Mouse (Mus musculus) liver (tissue): ENCODE results near the gene Pde6h.
"Not testable (repeated sequence)": the region's sequence is repeated elsewhere in the genome, so short reads cannot be mapped to it uniquely, and the experiment has no call there.

Experiments
- DNase-seq: peaks from one replicate; pipeline ENCODE4 v3.0.0-alpha.2; 2020; ENCODE audit warnings: mixed read lengths

Pde6h gene

DNA sequence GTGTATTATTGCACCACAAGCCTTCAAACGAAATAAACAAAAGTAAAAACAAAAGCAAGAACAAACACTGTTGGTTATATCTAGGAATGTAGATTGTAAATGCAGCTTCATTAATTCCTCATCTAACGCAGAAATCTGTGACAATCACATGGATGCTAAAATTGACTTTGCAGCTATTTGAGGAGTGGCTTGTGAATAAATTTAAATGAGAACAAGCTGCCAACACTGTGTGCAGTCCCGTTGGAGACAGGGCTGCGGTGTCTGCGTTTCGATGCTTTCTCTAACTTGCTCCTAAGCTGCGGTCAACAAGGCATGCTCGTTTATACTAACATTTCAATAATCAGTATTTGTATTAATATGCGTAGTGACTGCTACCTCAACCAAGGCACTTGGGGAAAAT, 18.6 kb downstream of the Pde6h start:
- no peak for DNase-seq

DNA sequence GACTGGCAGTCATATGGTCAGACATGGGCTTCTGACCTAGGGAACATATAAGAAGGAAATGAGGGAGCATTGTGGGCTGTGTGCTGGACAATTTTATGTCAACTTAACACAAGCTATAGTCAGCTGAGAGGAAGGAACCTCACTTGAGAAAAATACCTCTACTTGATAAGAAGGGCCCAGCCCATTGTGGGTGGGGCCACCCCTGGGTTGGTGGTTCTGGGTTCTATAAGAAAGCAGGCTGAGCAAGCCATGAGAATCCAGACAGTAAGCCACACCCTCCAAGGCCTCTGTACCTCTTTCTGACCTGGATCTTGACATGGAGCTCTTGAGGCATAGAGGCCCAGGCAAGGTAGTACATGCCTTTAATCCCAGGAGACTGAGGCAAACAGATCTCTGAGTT, 19.8 kb downstream of the Pde6h start:
- peak; percentile 48 for DNase-seq

DNA sequence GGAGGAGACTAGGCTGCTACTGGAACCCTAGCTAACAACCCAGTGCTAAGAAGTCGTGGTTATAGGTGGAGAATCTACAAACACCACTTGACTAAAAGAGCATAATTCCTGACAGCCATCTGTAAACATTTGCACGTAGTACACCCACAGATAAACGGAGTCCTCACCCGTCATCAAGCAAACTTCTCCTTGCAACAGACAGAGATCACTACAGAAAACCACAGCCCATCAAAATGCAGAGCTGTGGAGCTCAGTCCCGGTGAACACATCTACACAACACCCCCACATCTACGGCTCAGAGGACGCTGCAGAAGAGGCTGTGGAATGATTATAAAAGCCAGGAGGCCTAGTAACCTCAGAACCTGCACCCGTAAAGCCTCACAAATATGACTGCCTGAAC, 20.9 kb downstream of the Pde6h start:
- no peak for DNase-seq

DNA sequence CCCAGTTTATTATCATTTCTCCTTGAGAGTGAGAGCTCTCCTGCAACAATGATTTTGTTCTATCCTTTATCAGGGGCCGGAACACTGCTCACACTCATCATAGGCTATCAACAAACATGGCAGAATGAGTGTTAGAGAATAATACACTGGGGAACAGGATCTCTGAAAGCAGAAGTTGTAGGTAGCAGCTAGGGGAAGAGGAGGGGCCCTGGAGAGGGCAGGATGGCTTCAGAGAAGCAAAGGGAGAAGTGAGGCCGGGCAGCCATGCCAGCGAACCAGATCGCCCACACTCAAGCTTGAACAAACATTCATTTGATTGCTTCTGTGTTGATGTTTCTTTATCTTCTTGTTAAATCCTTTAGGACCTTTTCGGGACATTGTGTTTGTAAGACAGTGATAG, 22.6 kb downstream of the Pde6h start:
- DNase-seq = no peak

DNA sequence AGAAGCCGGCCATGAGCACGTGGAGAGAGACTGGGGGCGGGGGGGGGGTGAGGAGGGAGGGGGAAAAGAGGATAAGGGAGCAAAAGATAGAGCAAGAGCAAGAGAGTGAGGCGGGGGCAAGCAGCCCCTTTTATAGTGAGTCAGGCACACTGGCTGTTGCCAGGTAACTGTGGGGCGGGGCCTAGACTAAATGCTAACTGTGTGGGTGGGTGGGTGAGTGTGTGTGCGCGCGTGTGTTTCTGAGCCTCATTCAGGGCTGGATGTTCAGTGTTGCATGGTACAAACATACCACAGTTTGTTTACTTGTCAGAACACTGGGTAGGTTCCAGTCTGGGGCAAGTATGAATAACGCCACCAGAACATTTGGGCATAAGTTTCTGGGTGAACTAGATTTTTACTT, 23.3 kb downstream of the Pde6h start:
- DNase-seq = no peak

DNA sequence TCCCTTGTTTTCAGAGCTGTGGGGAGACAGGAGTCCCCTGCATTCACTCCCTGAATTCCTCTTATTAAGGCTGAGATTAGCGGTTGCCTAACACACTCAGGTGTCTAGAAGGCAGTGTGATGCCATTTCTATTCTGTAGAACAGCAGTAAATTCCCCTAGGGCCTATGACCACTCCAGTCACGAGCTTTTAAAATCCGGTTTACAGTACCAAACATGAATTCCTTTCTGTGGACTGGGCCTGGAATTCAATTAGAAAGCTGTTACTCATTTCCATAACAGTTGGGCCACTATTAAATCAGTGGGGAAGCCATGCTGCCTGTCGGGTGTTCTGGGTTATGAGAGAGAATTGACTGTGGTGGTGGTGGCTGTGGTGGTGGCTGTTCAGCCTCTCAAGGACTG, 24.1 kb downstream of the Pde6h start:
- DNase-seq = no peak

DNA sequence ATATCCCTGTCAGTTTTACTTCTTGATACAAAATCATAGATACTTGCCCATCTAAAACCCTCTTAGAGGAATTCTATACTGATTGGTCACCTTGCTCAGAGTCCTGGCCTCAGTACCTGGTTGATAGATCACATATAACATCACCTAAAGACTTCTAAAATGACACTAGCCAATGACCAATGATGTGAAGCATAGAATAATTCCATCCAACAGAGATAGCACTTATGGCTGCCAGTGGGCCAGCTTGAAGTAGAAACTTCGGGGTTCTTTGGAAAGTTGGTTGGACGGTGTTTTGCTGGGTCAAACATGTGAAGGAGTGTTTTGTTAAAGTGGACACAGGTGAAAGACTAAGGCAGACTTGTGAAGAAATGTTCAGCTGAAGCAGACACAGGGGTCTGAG, 26.5 kb downstream of the Pde6h start:
- no peak for DNase-seq

DNA sequence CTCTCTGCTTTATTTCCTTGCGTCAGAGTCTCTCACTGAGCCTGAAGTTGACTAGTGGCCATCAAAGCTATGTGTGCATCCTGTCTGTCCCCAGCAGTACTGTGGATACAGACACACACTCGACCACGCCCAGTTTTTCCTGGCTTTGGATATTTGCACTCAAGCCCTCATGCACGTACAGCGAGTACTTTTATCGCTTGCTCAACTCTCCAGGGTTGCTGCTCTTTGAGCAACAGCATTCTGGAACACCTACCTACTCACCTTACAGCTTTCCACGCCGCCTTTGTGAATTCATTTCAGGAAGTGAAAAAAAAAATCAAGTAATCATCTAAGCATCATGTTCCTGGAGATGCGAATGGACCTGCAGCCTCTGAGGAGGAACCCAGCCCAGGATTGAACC, 29.3 kb downstream of the Pde6h start:
- no peak for DNase-seq

DNA sequence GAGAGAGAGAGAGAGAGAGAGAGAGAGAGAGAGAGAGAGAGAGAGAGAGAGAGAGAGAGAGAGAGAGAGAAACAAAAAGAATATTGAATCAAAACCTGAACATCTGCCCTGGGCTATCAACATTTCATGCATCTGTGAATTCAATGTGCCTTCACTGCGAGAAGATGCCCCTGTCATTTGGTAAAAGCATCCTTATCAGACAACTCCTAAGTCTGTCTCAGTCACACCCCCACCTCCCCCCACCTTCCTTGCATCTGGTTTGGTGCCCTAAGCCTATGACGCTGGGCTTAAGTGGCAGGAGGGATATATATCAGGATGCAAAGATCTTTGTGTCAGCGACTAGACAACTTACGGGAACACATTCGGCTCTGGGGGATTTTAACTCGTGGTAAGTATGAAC, 30.6 kb downstream of the Pde6h start:
- no peak for DNase-seq

DNA sequence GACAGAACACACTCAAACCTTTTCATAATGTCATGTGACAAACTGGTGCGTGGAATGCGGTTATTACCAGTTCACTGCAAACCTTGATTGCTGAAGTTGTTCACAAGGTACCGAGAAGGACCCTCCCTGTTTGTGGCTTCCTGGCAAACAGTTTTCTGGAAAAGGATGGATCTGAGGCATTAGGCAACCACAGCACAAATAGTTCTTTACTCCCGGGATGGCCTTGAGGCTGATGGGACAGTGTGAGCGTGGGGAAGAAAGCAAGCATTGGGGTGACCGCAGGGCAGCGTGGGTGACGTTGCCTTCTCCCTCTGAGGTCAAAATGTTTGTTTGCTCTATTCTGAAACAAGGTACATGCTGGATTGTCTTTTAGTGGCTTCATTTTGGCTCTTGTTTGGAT, 31.1 kb downstream of the Pde6h start:
- no peak for DNase-seq

DNA sequence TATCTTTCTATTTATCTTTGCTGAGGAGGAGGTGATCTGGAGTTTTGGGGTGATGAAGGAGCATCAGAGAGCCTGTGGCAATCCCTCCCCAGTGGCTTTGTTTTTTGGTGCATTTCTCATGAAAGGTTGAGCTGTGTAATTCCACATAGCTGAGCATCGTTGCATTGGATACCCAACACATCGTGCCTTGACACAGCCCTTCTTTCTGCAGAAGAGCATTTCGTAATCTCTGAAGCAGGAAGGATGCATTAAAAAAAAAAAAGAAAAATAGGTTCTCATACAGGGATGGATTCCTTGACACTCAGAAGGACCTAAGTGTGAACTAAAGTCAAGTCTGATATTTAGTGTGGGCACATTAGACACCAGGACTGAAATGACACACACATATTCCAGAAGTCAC, 31.6 kb downstream of the Pde6h start:
- no peak for DNase-seq

DNA sequence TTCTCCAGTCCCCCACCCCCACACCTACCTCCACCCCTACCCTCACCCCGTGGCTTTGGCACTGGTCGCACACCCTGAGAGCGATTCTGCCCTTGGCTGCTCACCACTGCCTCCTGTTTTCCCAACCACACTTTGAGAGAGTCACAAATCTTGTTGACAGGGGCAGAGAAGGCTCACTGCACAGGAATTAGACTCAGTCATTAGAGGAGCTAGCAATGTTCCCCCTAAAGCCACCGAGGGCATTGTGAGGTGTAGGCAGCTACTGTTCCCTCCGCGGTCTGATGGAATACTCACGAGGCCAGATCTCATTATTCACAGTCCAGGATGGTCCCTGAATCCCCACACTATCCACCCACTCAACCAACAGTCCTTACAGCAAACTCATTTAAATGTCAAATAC, 33.4 kb downstream of the Pde6h start:
- DNase-seq = no peak

DNA sequence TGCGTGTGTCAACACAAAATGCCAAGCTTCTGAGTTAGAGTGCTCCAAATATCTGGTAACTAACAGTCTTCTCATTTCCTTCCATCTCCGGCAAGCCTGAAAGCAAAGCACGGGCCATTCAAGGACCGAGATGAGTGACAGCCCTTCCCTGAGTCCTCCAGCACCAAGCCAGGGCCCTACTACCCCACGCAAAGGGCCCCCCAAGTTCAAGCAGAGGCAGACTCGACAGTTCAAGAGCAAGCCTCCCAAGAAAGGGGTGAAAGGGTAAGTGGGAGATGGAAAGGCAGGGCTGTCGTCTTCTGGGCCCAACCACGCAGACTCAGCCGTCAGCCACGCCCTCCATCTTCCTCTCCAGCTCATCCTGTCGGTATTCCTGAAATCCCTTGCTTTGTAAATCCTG, 35.5 kb downstream of the Pde6h start:
- no peak for DNase-seq

DNA sequence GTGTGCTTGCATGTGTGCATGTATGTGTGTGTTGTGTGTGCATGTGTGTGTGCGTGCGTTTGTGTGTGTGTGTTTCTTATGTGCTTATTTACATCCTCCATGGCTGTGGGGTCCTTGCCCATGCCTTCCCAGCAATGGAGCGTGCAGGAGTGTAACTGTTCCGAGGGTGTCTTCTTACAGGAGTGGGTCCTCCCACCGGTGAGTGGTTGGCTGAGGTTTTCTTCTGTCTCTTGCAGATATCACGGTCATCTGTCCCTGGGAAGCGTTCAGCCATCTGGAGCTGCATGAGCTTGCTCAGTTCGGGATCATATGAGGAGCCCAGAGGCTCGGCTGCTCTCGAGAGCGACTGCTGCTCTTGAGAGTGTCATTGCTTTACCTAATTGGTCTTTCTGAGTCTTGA, 39.3 kb downstream of the Pde6h start:
- DNase-seq = no peak

DNA sequence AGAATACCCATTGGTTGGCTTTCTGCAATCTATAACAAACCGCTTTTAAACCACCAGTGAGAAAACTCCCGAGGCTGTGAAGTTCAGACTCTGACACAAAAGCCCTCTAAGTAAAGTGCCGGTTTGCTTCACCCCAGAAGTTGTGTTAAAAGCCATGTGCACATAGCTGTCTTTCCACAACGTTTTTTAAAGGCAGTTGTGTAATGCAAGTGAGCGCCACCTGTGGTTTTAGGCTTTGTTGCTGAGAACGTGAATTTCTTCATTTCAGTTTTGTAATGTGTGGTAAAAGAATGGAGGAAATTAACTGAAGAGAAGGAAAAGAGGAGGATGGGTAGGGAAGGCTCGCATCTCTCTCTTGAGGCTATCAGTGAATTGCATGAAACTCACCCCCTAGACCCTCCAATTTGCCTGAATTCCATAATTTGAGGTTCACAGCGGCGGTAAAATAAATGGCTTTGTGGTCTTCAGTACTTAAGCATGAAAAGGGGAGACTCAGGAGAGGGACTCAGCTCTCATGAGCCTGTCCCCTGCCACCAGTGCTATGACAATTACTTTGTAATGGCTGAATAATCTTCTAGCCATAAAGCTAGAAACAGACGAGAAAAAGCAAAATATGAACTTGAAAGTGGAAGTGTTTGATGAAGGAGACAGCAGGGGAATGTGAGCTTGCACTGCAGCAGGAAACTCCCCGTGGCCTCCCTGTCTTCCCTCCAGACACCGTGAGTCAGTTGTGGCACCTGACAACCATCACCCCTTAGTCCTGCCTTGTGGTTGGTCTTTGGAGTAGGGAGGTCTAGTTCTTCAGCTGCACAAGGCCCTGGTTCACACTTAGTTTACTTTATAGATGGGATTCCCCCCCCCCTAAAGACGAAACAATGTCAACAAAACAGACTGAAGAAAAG, 41.2 kb downstream of the Pde6h start:
- DNase-seq = no peak

DNA sequence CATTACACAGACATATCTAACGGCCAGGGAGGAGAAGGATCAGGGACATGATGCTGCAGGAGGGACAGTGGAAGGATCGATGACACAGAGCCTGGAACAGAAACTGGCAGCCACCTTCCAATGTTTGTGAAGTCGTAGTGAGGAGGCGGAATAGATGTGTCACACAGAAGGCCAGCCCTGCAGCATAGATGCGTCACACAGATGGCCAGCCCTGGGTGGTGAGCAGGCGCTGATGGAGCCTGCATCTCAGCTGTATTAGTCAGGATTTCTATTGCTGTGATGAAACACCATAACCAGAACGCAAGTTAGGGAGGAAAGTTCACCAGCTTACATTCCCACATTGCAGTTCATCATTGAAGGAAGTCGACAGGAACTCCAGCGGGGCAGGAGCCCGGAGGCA, 42.3 kb downstream of the Pde6h start:
- no peak for DNase-seq

DNA sequence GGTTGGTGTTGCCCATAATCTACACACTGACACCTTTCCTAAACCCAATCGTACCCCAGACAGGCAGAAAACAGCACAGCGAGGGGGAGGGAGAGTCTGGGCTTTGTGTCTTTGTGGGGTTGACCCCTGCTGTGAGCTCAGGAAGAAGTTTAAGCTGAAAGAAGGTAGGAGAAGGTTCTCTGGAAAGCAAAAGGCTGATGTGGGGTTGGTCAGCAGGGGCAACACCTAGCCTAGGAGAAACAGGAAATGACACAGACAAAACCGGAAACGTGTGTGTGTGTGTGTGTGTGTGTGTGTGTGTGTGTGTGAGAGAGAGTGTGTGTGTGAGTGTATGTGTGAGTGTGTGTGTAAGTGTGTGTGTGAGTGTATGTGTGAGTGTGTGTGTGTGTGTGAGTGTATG, 43.8 kb downstream of the Pde6h start:
- no peak for DNase-seq

DNA sequence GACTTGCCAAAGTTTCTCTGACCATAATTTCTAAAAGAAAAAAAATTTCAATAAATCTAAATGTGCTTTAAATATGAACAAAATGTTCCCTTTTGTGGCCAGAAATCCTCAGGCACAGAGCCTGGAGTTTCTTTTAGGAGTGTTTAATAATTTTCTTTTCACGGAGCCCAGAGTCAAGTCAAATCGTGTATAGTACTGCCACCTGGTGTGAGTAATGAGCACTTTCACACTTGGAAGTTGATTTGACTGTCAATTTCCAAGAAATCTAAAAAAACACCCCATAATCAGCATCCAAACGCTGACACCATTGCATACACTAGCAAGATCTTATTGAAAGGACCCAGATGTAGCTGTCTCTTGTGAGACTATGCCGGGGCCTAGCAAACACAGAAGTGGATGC, 45.2 kb downstream of the Pde6h start:
- DNase-seq = not testable (repeated sequence)

DNA sequence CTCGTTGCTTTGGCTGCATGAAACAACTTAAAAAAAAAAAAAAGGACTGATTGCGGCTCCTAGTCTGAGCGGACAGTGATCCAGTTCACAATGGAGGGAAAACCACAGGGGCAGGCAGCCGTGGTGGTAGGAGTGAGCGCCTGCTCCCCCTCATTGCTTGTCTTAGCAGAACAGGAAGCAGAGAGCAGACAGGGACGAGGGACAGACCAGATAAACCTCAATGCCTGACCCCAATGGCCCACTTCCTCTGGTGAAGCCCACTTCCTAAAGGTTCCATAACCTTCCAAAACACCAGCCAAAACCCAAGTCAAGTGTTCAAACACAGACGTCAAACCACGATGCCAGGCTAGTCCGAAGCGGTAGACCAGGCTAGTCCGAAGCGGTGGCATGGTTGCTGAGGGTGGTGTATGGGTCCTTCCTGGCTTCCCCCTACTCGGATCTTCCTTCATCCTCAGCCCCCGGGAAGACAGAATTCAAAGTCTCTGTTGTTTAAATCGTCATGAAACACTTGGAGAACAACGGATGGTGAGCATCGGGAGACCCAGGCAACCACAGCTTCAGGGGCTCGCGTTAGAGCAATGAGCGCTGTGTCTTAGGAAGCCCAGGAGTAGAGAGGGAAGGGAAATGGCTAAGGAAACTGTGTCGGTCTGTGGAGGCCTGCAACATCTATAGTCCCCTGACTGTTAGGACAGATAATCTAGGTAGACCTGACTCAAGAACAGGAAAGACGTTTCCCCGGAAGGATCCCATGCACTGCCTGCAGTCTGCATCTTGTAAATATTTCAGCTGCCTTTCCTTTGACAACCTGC, 55.8 kb downstream of the Pde6h start:
- peak; percentile 32 for DNase-seq

DNA sequence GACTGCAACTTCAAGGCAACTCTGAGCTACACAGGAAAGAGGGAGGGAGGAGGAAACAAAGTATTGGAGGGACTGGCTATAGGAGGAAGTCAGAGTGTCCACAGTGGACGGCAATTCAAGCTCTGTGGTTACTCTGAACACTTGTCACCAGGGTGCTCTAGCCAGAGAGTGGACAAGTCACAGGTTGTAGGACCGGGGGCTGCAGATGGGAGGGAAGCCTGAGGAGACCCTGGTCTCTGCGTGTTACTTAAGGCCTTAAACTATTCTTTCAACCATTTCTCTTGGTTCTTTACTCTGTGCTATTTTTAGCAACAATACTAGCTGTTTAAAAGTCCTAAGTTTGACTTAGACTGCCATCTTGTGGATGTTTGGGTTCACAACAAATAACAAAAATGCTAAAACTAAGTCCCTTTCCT, 56.7 kb downstream of the Pde6h start:
- no peak for DNase-seq

DNA sequence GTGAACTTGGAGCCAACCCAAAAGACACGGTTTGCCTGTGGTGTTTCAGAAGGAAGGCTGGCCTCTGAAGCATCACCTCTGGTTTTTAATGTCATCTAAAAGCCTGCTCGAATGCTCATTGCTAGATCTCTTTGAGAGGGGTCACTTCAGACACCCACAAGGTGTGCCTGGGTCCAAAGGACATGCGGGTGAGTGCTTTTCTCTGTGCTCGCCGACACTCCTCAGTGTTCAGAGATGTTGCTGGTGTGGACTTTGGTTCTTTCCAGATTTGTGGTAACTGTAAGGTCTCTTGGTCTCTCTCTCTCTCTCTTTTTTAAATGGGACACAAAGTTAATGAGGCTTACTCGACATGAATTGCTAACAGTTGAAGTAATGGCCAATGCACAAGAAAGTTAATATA, 58.9 kb downstream of the Pde6h start:
- no peak for DNase-seq

DNA sequence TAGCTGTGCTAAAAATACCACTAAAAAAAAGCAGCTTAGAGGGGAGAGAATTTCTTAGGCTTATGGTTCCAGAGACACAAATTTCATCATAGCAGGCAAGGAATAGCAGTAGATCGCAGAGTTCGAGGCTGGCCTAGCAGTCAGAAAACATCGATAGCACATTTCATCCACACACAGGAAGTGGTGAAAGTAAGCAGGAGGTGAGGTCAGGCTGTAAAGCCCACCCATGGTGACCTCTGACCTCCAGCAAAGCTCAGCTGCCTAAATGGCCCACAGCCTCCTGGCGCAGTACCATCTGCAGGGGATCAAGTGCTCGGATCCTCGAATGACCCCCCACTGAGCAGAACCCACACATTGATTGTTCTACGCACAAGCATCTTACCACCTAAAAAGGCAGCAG, 59.6 kb downstream of the Pde6h start:
- no peak for DNase-seq

DNA sequence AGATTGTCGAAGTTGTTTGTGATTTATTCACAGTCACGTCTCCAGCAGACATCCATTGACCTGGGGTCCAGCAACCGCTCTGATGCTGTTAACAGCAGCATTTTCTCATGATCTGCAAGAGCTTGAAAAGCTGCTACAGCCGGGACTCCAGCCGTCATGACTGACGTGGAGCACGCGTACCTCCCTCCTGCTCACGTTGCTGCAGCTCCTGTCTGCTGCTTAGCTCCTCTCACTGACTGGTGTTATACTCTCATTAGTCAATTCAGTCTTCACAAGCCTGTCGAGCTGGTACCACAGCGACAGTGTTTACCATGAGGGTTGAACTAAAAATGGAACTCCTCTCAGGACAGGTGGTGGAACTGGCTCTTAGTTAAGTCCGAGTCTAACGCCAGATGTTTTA, 62.4 kb downstream of the Pde6h start:
- no peak for DNase-seq

DNA sequence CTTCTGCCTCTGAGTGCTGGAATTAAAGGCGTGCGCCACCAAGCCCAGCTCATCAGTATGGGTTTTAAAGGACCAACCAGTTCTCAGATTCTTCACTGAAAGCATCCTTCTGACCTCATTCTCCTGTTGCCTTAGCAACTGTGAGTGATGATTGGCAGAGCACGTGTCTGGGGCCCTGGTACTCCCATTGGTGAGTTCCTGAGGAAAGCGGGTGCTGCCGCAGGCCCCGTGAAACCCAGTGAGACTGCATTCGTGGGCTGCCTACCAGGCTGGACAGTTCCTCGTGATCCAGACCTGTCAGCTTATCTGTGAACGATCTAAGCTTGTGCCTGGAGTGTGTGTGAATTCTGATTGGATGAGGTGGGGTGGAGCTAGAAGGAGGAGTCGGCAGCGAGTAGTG, 63.1 kb downstream of the Pde6h start:
- no peak for DNase-seq
